Mouse (Mus musculus): ENCODE measurements around the gene Zfp472.

- TF ChIP-seq CTCF (IDR thresholded peaks at IDR 0.05; ENCODE audit: borderline replicate concordance, extremely low read depth, insufficient read depth, insufficient read length) (no peak), POLR2A (IDR thresholded peaks at IDR 0.05; ENCODE audit: borderline replicate concordance, extremely low read depth, insufficient read depth, insufficient read length, poor library complexity, severe bottlenecking) (no peak)
Measured at GRCm38 (mm10) chr17:32919123-32919522, 46.5 kb upstream of the Zfp472 start.

Data from brain, embryonic 14.5 days (tissue).